Mouse (Mus musculus) brain, adult 2 months (tissue): ENCODE measurements around the gene D1Ertd622e.

Experiments used
- DNase-seq: peaks from one replicate; pipeline ENCODE4 v3.0.0; 2011; ENCODE audit warnings: low read depth, low spot score

The D1Ertd622e gene

DNA sequence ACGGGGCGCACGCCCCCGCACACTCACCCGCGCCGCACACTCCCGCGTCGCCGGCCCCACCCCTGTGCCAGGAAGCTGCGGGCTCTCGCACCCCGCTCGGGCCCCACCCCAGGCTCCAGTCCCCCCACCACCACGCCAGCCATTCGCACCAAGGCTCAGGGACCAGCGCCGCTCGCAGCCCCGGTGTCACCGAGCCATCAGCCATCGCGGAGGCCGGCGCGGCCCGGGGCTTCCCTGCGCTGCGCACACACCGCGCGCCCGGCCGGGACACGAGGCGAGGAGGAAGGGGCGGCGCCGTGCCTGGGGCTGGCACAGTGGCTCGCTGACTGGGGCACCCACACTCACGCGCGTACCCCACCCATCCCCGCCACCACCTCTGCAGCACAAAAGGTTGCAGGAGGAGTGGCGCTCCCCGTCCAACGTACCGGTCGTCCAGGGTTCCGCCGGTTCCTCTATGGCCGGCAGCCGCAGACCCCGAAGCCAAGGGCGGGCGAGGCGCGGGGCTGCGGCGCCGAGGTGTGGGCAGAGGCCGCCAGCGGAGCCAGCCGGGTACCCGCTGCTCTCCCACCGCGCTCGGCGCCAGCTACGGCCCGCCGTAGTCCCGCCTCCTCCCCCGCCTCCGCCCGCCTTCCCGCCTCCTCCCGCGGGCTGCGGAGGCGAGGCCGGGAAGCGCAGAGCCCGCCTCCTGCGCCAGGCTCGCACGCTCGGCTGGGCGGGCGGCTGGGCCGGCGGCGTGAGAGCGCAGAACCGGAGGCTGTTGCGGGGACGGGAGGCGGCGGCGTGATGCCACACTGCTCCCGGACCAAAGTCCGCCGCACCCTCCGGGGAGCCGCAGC lies at the start of gene D1Ertd622e:
TSS of gene D1Ertd622e (minus strand) at position 669 of the 836 bp plus-strand sequence.
- DNase-seq, result peak; percentile 94

DNA sequence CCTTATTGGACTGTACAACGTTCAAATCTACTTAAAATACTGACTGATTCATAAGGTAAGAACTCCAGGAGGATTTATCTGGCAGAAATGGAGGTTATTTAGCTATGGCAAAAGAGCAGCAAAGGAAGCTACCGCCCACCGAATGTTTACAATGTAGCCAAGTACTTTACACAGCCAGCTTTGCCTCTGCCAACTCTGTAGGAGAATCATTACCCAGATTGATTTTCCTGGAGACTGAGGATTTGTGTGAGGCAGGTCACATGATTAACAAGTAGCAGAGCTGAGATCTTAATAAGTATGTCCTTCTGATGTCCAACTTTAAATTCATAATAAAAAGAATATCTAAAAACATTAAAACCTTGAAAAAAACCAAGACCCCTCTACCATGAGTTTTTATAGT lies 48.6 kb upstream of the D1Ertd622e start:
- DNase-seq, result no peak

DNA sequence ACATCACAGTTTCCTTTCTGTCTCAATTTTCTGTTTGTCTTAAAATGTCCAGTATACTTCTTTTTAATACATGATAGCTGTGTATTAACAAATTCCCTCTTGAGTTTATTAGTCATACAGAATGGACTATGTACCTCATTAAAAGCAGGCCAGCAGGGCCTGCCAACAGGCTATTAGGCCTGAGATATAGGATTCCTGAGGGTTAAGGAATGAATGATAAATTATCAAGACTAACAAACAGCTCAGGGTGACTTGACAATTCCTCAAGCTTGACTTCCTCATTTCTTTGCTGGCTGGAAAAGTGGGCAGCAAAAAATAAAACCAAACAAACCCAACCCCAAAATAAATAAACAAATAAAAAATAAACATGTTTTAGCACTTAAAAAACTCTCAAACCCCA lies 43.5 kb upstream of the D1Ertd622e start:
- no peak for DNase-seq

DNA sequence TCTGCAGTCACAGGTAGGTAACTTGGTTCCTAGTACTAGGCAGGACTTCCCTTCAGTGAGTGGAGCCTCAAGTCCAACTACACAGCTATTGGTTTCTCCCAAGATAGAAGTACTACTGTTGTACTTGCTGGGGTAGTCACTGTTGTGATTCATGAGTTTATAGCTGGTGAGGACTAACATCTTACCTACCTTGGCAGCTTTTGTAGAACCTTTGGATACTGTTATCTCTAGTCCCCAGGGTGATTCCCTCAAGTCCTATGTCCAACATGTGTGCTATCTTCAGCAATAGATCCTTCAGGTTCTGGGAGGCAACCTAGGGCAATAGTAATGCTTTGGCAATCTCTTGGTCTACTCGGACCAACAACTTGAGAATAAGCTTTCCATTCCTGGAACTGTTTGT lies 42.8 kb upstream of the D1Ertd622e start:
- DNase-seq, result no peak

DNA sequence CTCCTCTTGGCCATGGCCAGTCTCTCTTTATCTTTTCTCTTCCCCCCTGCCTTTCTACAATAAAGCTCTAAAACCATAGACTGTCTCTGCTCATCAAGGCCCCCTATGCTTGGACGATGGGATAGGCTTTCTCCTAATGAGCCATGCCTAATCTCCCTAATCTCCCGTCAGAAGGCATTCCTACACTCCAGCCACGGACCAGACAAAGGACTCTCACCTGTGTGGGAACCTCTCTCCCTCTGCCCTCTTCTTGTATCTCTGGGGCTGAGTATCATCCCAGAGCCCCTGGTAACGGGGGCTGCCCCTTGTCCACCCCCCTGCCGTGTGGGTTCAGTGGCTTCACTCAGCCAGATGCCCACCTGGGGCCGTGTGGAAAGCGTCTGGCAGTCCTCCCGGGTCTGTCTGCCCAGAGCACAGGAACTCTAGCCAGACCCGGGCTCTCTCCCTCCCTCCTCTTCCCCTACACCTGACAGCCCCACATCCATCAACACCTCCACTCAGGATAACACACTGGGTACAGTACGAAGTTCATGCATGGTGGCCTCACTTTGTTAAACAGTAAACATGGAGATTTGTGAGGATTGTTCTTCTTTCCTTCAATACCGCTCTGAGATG lies 37.2 kb upstream of the D1Ertd622e start:
- no peak for DNase-seq

DNA sequence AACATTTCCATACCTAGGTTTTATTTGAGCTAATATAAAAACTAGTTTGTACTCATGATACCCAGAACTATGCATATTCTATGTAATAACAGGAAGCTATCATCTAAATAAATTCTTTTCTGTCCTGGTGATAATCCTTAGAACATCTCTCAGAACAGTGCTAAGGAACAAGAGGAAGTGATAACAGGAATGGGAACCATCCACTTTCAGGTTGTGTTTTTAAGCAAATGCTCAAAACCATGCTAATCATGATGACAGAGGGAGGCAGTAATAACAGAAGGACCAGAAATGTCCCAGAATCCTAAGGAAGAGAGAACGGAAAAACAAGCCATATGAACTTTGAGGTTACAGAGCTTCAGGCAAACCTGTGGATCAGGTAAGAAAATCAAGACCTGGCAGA lies 35.4 kb upstream of the D1Ertd622e start:
- no peak for DNase-seq

DNA sequence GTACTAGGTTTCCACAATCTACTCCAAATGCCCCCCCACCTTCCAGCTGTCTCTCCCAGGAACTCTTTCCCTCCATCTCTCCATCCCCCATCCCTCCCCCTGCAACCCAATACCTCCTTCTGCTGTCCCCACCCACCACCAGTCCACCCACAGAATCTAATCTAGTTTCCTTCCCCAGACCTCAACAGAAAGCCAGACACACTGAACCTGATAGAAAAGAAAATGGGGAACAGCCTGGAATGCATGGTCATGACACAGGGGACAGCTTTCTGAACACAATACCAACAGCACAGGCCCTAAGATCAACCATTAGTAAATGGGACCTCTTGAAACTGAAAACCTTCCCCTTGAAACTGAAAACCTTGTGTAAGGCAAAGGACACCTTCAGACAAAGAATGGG lies 32.0 kb upstream of the D1Ertd622e start:
- no peak for DNase-seq

DNA sequence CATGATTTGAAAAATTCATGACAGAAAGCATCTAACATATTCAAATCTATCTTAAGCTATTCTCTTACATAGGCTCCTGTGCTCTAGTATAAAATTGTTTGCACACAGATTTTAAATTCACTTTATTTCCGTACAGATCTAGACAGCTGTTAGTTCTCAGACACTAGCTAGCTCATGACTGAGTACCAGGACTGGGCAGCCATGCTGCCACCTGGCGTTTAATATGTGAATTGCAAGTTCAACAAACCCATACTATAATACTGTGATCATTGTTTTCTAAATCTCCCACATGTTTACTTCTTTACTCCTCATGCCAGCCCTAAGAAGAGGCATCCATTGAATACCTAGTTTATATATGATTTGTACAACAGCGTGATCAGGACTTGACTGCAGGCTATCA lies 26.9 kb upstream of the D1Ertd622e start:
- DNase-seq, result peak; percentile 65

DNA sequence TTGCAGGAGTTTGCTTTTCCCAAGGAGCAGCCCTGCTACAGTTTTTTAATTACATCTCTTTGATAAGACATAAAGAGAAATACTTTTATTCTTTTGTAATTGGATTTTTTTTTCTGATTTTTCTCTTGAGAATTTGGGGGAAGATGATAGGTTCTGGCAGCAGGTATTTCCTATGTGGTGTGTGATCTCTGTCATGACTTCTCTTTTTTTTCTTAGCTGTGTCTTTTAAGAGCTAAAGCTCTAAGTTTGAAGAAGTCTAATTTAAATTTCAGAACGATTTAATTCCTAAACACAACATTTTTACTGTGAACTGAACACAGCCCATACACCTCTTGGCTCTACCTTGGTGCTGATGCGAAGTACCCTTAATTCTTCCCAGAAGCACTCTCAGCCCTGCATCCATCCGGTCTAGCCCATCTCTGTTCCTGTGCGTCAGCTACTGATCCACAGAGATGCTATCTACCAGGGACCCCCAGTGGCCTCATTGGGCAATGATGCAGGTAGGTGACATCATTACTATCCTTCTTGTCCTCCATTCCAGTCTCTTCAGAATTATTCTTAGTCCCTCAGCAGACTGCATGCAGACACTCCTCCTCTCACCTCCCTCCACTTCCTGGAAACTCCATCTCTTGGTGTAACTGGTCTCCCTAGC lies 14.8 kb upstream of the D1Ertd622e start:
- no peak for DNase-seq

DNA sequence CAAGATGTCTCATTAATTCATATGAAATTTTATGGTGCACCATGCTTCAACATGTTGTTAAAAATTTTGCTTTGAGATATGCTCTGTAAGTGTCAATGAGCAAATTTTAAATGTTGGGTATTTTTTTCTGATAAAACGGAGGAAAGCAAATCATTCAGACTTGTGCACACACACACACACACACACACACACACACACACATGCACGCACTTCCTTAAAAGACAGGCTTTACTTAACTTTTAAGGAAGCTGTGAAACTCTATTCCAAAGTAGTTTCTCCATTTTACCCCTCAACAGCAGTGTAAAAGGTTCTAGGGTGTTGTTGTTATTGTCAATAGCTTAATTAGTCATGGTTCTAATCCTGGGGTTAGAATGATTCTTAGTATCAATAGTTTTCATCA lies 14.2 kb upstream of the D1Ertd622e start:
- DNase-seq, result no peak

DNA sequence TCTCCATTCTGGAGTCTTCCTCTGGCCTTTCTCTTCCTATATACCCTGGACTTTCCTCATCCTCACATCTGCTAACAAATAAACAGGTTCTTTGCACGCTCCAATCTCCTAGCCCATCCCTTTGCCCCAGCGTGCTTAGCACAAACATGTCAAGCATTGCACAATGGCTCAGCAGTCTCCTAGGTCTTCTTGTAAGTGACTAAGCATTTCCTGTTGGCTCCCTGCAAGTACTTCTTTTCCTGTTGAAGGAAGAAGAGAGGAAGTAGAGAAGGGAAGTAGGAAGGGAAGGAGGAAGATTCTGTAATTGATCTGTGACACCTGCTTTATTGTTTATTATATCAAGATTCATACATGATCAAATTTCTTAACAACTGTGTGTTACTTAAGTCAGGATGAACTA lies 11.0 kb upstream of the D1Ertd622e start:
- DNase-seq, result no peak

DNA sequence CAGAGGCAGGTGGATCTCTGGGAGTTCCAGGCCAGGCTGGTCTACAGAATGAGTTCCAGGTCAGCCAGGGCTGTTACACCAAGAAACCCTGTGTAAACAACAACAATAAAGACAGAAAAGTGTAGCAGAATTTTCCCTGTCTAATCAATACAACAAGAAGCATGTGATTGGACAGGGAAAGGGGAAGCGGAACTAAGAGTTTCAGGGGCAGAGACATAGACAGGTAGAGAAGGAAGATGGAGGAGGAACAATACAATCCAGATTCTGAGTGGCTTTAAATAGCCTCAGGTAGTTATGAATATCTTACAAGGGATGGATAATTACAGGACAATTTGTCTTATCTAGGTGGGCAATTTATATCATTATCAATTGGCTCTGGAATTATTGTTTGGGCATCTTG lies 5.4 kb upstream of the D1Ertd622e start:
- no peak for DNase-seq

DNA sequence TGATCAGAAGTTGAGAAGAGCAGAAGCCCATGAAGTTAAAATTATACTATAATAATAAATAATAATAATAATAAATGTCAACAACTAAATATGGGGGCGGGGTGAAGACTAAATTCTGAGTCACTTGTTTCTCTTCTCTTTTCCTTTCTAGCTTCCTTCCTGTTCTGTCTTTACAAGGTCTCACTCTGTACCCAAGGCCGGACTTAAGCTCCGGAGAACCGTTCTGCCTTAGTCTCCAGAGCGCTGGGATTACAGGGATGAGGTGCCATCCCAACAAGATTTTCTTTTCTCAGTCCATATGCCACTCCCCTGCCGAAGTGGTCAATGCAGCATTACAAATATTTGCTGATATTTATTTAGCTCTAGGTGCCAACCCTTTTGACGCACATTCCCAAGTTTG lies 450 bp upstream of the D1Ertd622e start:
- peak; percentile 38 for DNase-seq

DNA sequence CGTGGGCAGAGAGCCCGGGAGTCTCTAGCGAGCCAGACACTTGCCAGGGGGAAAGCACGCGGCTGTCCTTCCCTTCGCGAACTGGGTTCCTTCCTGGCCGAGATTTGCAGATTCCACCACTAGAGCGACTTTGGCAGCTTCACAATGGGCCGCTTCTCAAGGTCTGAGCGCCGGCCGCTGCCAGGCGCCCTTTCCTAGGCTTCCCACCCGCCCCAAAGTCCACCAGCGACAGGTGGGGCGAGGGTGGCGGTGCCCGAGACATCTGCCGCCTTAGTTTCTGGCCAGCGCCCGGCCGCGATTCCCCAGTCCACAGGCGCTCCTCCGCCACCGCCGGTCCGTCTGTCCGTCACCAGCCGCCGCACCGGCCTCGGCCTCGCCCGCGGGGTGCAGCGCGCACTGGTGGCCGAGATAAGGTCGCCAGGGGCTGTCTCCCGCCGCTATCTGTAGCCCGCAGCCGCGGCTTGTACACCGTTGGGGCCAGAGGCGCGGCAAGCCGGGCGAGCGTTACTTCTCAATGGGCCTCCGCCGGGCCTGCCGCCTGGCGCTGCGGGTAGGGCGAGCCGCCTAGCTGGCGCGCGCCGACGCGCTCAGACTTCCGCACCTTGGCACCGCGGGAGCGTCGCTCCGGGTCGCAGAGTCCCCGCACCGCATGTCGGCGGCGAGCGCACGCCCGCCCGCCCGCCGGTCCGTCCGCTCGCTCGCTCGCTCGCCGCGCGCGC lies 1.0 kb downstream of the D1Ertd622e start:
- DNase-seq, result peak; percentile 93

DNA sequence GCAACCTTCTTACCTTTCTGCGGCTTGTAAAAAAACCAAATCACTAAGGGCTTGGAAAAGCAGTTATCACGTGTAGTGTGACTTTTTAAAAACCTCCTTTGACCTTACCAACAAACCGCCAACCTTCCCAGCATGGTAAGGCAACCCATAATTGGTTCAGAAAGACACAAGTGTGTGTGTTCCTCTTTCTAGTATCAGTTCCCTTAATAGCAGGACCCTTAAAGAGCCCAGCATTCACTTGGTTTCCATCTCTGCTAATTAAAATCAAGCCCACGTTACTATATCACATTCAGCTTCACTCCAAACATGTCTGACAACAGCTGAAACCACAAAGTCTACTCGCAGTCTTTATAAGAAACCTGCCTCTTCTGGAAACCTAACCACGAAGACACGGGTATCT lies 2.5 kb downstream of the D1Ertd622e start:
- no peak for DNase-seq

DNA sequence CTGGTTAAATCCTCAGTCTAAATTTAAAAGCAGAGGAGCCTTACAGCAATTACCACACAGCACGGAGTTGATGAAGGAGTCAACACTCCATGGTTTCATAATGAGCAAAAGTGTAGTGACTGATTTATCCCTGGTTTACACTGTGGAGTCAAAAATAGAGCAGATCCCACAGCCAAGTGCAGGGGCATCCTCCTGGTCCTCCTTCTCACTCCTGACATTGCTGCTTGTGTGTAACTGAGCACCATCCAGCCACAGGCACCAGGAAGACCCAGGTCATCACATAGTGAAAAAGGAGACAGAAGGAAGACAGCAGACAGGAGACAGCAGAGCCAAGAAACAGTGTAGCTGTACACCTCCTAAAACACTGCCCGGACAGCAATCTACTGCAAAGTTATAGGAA lies 4.1 kb downstream of the D1Ertd622e start:
- no peak for DNase-seq

DNA sequence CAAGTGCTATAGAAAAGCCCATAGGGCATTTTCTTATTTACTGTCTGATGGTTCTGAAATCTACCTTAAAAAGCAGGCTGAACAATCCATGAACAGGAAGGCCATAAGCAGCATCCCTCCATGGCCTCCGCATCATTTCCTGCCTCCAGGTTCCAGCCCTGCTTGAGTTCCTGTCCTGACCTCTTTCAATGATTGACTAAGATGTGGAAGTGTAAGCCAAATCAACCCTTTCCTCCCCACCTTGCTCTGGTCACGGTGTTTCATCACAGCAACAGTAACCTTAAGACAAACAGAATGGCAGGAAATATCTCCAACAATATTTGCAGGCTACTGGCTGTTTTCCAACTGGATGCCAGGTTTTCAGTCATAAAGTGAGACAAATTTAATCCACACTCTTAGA lies 4.7 kb downstream of the D1Ertd622e start:
- DNase-seq, result no peak

DNA sequence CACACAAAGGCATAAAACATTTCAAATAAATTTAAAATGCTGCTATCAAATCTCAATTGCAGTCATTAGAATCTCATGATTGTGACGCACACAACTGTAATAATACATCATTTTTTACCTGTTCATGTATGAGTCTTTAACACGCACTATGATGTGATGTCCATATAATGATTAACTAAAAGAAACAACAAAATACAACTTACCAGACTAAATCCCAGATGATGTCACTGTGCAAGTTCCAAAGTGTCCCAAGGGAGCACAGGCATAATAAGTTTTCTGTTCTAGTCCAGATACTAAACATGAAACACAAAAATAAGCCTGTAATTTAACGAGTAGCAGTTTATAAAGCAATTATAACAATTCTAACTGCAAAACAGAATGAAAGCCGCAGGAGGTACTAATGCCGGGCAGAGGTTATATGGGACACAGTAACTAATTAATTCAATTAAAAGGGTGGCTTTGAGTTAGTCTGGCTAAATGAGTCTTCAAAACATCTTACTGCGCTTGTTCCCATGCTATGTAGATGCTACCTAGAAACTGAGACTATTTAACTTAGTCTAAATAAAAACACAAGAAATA lies 7.4 kb downstream of the D1Ertd622e start:
- no peak for DNase-seq

DNA sequence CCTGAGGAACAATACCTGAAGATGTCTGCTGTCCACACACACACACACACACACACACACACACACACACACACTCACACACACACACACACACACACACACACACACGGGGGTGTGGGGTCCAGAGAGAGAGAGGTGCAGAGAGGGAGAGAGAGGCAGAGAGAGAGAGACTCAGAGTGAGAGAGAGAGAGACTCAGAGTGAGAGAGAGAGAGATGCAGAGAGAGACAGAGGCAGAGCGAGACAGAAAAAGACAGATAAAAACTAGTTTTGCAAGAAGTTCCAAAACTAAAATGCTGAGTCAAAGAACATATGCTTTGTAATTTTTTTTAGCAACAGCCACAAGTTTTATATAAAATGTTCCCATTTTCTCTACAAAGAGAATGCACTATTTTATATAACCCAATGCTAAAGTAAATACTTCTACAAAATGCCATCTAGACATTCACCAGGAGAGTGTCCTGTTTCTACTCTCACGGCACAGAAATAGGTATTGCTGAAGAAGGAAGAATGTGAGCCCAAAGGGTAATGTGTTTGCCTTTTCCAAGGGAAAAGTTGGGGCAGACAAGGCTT lies 11.2 kb downstream of the D1Ertd622e start:
- peak; percentile 67 for DNase-seq

DNA sequence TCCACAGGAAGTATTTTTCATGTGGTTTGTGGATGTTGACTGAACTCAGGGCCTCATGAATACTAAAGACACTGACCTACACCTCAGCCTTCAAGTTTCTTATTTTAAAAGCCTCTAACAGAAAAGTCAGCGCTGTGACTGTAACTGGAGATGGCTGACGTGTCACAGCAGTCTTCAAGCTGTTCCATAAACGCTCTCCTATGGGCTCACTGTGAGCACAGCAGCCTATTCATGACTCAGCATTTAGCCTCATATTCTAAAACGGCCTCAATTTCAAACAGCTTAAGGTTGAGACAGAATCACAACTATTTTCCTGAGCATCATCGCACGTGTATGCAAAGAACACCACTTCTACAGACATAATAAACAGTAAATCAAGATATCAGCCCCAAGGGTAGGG lies 11.8 kb downstream of the D1Ertd622e start:
- DNase-seq, result peak; percentile 84

DNA sequence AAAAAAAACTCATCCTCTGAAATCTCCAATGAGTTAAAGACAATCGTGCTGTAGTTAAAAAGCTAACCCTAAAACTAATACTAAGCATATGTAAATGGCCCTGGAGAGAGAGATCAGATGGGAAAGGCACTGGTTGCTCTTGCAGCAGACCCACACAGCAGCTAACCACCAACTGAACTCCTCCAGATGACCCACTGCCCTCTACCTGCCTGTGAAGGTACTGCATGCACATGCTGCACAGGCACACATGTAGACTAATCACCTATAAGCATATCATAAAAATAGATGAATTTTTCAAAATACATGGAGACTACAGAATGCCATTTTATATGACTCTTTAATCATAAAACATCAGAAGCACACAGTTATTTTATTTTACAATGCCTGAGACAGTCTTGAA lies 14.8 kb downstream of the D1Ertd622e start:
- DNase-seq, result no peak
